Mouse (Mus musculus) right cerebral cortex, postnatal 25 days (tissue): ENCODE results near the gene Dlk2.

Experiments used
- DNase-seq: peaks from one replicate; pipeline ENCODE4 v3.0.0; 2022

The Dlk2 gene

GRCm38 (mm10) chr17:46297364-46298219, at the start of gene Dlk2:
Dlk2 (plus strand) TSS chr17:46297421.
- peak; percentile 76 for DNase-seq

- DNase-seq, result peak; percentile 94
Observed at GRCm38 (mm10) chr17:46247512-46248188, 49.6 kb upstream of the Dlk2 start, which contains the start of the genes Polr1c and Yipf3. Polr1c (minus strand) TSS chr17:46248054. Yipf3 (plus strand) TSS chr17:46248080.

- no peak for DNase-seq
Observed at GRCm38 (mm10) chr17:46248189-46248522, 49.1 kb upstream of the Dlk2 start.

GRCm38 (mm10) chr17:46251174-46251573, 46.0 kb upstream of the Dlk2 start:
- no peak for DNase-seq

GRCm38 (mm10) chr17:46252571-46253451, 44.4 kb upstream of the Dlk2 start:
- DNase-seq, result no peak

- DNase-seq, result peak; percentile 95
Observed at GRCm38 (mm10) chr17:46253452-46254084, 43.7 kb upstream of the Dlk2 start, which contains the start of gene Lrrc73. Lrrc73 (plus strand) TSS chr17:46253531.

- DNase-seq, result no peak
Observed at GRCm38 (mm10) chr17:46254106-46254505, 43.1 kb upstream of the Dlk2 start.

GRCm38 (mm10) chr17:46255147-46255546, 42.1 kb upstream of the Dlk2 start:
- no peak for DNase-seq

- DNase-seq, result no peak
Observed at GRCm38 (mm10) chr17:46258279-46259053, 38.8 kb upstream of the Dlk2 start.

GRCm38 (mm10) chr17:46259675-46260074, 37.5 kb upstream of the Dlk2 start:
- no peak for DNase-seq

- DNase-seq, result no peak
Observed at GRCm38 (mm10) chr17:46262201-46262694, 35.0 kb upstream of the Dlk2 start.

- no peak for DNase-seq
Observed at GRCm38 (mm10) chr17:46265502-46265901, 31.7 kb upstream of the Dlk2 start.

- peak; percentile 83 for DNase-seq
Observed at GRCm38 (mm10) chr17:46265918-46266618, 31.2 kb upstream of the Dlk2 start.

GRCm38 (mm10) chr17:46266986-46267385, 30.2 kb upstream of the Dlk2 start:
- no peak for DNase-seq

- no peak for DNase-seq
Observed at GRCm38 (mm10) chr17:46267511-46267910, 29.7 kb upstream of the Dlk2 start.

- DNase-seq, result no peak
Observed at GRCm38 (mm10) chr17:46268026-46268720, 29.0 kb upstream of the Dlk2 start.

- DNase-seq, result no peak
Observed at GRCm38 (mm10) chr17:46269771-46270534, 27.3 kb upstream of the Dlk2 start.

GRCm38 (mm10) chr17:46272058-46272457, 25.2 kb upstream of the Dlk2 start:
- DNase-seq, result no peak

- no peak for DNase-seq
Observed at GRCm38 (mm10) chr17:46272675-46273074, 24.5 kb upstream of the Dlk2 start.
